Mouse (Mus musculus) monocyte, adult 5-6 weeks (primary cell): ENCODE results near the gene Nmur2. TPM values are rescaled to one million over a fixed set of nuclear protein-coding genes. Genes with fewer than 3 reads are reported as not detected.

Experiments
- ATAC-seq: fragments of 153-309, 156-312 bp; replicated peaks from 2 replicates; pipeline ENCODE4 v1.8.0; 2017; ENCODE audit warnings: mild to moderate bottlenecking; ENCODE audit not compliant: low TSS enrichment, insufficient number of reproducible peaks, severe bottlenecking, poor library complexity, low FRiP score
- total RNA-seq: library from RNA; stranded (forward); fragments of 200-1000, 200-491, 200-594 nt; gene quantifications from 3 replicates; pipeline ENCODE4 v1.2.3, GENCODE M21; 2017

The Nmur2 gene
- total RNA-seq: not detected in 3 replicates

- no peak for ATAC-seq
These were observed at the start of gene Nmur2 for GRCm38 (mm10) chr11:56040917-56041316. Nmur2 (minus strand) TSS chr11:56041010.

GRCm38 (mm10) chr11:56089127-56089689 lies 48.4 kb upstream of the Nmur2 start:
- ATAC-seq: no peak

GRCm38 (mm10) chr11:56072131-56072530 lies 31.3 kb upstream of the Nmur2 start:
- ATAC-seq: no peak

GRCm38 (mm10) chr11:56069658-56070057 lies 28.8 kb upstream of the Nmur2 start:
- ATAC-seq: no peak

- ATAC-seq: no peak
These were observed 24.3 kb upstream of the Nmur2 start for GRCm38 (mm10) chr11:56065147-56065546.

- no peak for ATAC-seq
These were observed 23.8 kb upstream of the Nmur2 start for GRCm38 (mm10) chr11:56064575-56064974.

GRCm38 (mm10) chr11:56059236-56059635 lies 18.4 kb upstream of the Nmur2 start:
- no peak for ATAC-seq

- ATAC-seq: no peak
These were observed 13.6 kb upstream of the Nmur2 start for GRCm38 (mm10) chr11:56054439-56054838.

- no peak for ATAC-seq
These were observed 14.0 kb downstream of the Nmur2 start for GRCm38 (mm10) chr11:56026854-56027253.

GRCm38 (mm10) chr11:56025746-56026570 lies 14.9 kb downstream of the Nmur2 start:
- no peak for ATAC-seq

- ATAC-seq: no peak
These were observed 27.2 kb downstream of the Nmur2 start for GRCm38 (mm10) chr11:56013510-56014057.

- no peak for ATAC-seq
These were observed 28.4 kb downstream of the Nmur2 start for GRCm38 (mm10) chr11:56012396-56012795.

GRCm38 (mm10) chr11:56008277-56008676 lies 32.5 kb downstream of the Nmur2 start:
- ATAC-seq: no peak

GRCm38 (mm10) chr11:55992799-55993198 lies 48.0 kb downstream of the Nmur2 start:
- no peak for ATAC-seq

- ATAC-seq: no peak
These were observed 48.7 kb downstream of the Nmur2 start for GRCm38 (mm10) chr11:55992148-55992547.

- ATAC-seq: no peak
These were observed 49.2 kb downstream of the Nmur2 start for GRCm38 (mm10) chr11:55991505-55992066.

GRCm38 (mm10) chr11:55984643-55985042 lies 56.2 kb downstream of the Nmur2 start:
- no peak for ATAC-seq

GRCm38 (mm10) chr11:55981656-55982055 lies 59.2 kb downstream of the Nmur2 start:
- ATAC-seq: no peak

- ATAC-seq: no peak
These were observed 62.7 kb downstream of the Nmur2 start for GRCm38 (mm10) chr11:55978146-55978545.
